Mouse (Mus musculus) megakaryocyte, embryonic 14.5 days (primary cell): ENCODE measurements around the gene Coro2a.

Experiments used
- FLI1 ChIP-seq: IDR thresholded peaks from 2 replicates; pipeline ENCODE4 v1.6.1; 2012; ENCODE audit warnings: low read length, inconsistent platforms, mixed read lengths
- GATA1 ChIP-seq: IDR thresholded peaks from 3 replicates; pipeline ENCODE4 v1.6.1; 2012; ENCODE audit warnings: mixed read lengths, low read length, inconsistent platforms, borderline replicate concordance

GRCm38 (mm10) chr4:46589151-46589550 is 12.9 kb downstream of the Coro2a start:
- TF ChIP-seq GATA1 (no peak), FLI1 (no peak)
